Mouse (Mus musculus) left cerebral cortex, adult 18-20 months (tissue): ENCODE data around the gene Izumo2. TPM values are rescaled to one million over a fixed set of nuclear protein-coding genes. Genes with fewer than 3 reads are reported as not detected.
"Not testable (repeated sequence)": the region's sequence is repeated elsewhere in the genome, so short reads cannot be mapped to it uniquely, and the experiment has no call there.

Experiments used
- DNase-seq, 2 experiments: peaks; one replicate each; pipeline ENCODE4 v3.0.0; 2021 to 2022; ENCODE audit warnings: low spot score in 2 of 2, mixed read lengths in 1 of 2
- total RNA-seq, 2 experiments: library from RNA; stranded (reverse); gene quantifications; 2 replicates each; pipeline ENCODE4 v1.2.3; 2021

Izumo2 gene
- total RNA-seq, 2 experiments from 2014 or later: not detected

DNA sequence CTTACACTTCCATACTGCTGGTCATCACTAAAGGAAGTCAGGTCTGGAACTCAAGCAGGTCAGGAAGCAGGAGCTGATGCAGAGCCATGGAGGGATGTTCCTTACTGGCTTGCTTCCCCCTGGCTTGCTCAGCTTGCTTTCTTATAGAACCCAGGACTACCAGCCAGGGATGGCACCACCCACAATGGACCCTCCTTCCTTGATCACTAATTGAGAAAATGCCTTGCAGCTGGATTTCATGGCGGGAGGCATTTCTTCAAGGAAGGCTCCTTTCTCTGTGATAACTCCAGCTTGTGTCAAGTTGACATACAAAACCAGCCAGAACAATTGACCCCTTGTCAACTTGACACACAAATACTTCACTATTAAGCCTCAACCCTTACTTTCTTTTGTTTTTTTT, 42.4 kb downstream of the Izumo2 start, which contains the start of gene Zfp473:
TSS of gene Zfp473 (minus strand) at position 101 of the 400 bp plus-strand sequence.
- DNase-seq: not testable (repeated sequence)

DNA sequence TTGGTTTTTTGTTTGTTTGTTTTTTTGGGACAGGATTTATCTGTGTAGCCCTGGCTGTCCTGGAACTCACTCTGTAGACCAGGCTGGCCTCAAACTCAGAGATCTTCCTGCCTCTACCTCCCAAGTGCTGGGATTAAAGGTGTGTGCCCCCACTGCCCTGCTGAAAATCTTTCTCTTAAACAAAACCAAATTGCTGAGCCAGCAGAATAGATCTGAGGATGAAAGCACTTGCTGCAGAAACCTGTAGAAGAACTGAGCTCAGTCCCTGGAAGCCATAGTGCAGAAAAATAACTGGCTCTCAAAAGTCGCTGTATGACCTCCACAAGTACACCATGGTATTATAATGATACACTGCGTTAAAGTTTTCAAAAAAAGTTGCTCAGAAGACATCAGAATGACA, 48.6 kb downstream of the Izumo2 start:
- no peak for DNase-seq

DNA sequence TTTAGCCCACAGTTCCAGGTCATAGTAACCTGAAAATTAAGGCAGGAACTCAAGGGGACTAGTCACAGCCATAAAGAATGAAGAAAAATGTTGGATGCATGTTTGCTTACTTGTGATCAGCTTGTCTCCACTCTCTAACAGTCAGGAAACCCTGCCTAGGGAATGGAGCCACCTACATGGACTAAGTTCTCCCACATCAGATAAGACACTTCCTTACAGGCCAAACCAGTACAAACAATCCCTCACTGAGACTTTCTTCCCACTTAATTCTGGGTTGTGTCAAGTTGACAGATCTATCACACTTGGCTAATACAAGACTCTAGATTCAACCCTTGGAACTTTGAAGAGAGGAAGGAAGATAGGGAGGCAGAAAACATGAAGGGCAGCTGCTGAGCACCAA, 51.8 kb downstream of the Izumo2 start:
- no peak for DNase-seq

DNA sequence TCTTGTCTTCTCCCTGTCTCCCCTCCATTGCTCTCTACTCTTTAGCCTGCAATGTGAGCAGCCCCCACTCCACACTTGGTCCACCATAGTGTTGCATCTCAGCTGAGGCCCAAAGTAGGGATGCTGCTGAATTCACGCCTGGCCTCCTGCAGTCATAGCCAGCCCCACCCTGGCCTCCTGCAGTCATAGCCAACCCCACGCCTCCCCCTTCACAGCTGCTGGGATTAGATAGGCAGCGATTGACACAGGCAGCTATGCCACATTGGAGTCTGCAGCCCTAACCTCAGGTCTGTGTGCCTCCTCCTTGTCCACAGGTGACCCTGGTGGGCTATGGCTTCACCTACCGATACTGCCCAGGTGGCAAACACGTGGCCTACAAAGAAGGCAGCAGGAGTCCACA, 59.6 kb downstream of the Izumo2 start:
- no peak for DNase-seq

Other genes starting within 250 kb of the Izumo2 start
- 1 to 10 TPM; 5.0 to 5.6 TPM for gene Aspdh, start 243.4 kb upstream of the Izumo2 start, total RNA-seq
- gene Josd2, start 240.8 kb upstream of the Izumo2 start, total RNA-seq: 10 to 100 TPM; 76.7 to 77.9 TPM
- 100 to 1,000 TPM; 206 to 210 TPM for gene Emc10, start 212.2 kb upstream of the Izumo2 start, total RNA-seq
- 10 to 100 TPM; 15.1 to 15.5 TPM for gene Fam71e1, start 212.2 kb upstream of the Izumo2 start, total RNA-seq
- under 1 TPM; 0.12 to 0.28 TPM for gene Mybpc2, start 184.1 kb upstream of the Izumo2 start, total RNA-seq
- gene Spib, start 176.7 kb upstream of the Izumo2 start, total RNA-seq: under 1 TPM; 0.12 to 0.21 TPM
- gene Pold1, start 159.9 kb upstream of the Izumo2 start, total RNA-seq: 10 to 100 TPM in 1 of 2 experiments, 1 to 10 TPM in 1; 9.7 to 10.8 TPM
- gene Nr1h2, start 154.8 kb upstream of the Izumo2 start, total RNA-seq: 10 to 100 TPM; 75.2 to 85.6 TPM
- gene Napsa, start 136.4 kb upstream of the Izumo2 start, total RNA-seq: under 1 TPM in 1 of 2 experiments, not detected in 1; 0.37 TPM
- 100 to 1,000 TPM in 1 of 2 experiments, 10 to 100 TPM in 1; 94.5 to 111 TPM for gene Kcnc3, start 118.1 kb upstream of the Izumo2 start, total RNA-seq
- gene Myh14, start 37.9 kb upstream of the Izumo2 start, total RNA-seq: 10 to 100 TPM; 22.4 to 24.4 TPM
- gene Vrk3, start 39.7 kb downstream of the Izumo2 start, total RNA-seq: 10 to 100 TPM; 25.5 to 26.5 TPM
- under 1 TPM; 0.23 to 0.89 TPM for gene Zfp473, start 42.3 kb downstream of the Izumo2 start, total RNA-seq
- gene Nup62, start 107.3 kb downstream of the Izumo2 start, total RNA-seq: 10 to 100 TPM; 33.0 to 38.1 TPM
- 1 to 10 TPM; 1.8 to 2.3 TPM for gene Il4i1, start 107.6 kb downstream of the Izumo2 start, total RNA-seq
- 10 to 100 TPM; 21.2 to 27.8 TPM for gene Atf5, start 107.9 kb downstream of the Izumo2 start, total RNA-seq
- gene Akt1s1, start 140.2 kb downstream of the Izumo2 start, total RNA-seq: 10 to 100 TPM; 67.9 to 70.1 TPM
- gene Tbc1d17, start 140.3 kb downstream of the Izumo2 start, total RNA-seq: 10 to 100 TPM; 70.4 to 89.3 TPM
- gene Pnkp, start 148.4 kb downstream of the Izumo2 start, total RNA-seq: 10 to 100 TPM; 27.1 to 27.7 TPM
- gene Ptov1, start 161.0 kb downstream of the Izumo2 start, total RNA-seq: 100 to 1,000 TPM; 280 to 295 TPM
- 10 to 100 TPM; 85.9 to 94.9 TPM for gene Med25, start 184.0 kb downstream of the Izumo2 start, total RNA-seq
- 10 to 100 TPM; 22.2 to 24.2 TPM for gene Fuz, start 187.3 kb downstream of the Izumo2 start, total RNA-seq
- 100 to 1,000 TPM; 328 to 355 TPM for gene Ap2a1, start 220.8 kb downstream of the Izumo2 start, total RNA-seq
- gene Tsks, start 234.5 kb downstream of the Izumo2 start, total RNA-seq: 1 to 10 TPM; 1.7 to 3.0 TPM